Mouse (Mus musculus) left cerebral cortex, postnatal 36 days (tissue): ENCODE data around the gene Slc8a1. TPM values are rescaled to one million over a fixed set of nuclear protein-coding genes. Genes with fewer than 3 reads are reported as not detected.
A peak's percentile ranks its signal among the peaks of the same experiment; 100 is the strongest.

ENCODE experiments used
- DNase-seq, 2 experiments: peaks; one replicate each; pipeline ENCODE4 v3.0.0; 2021 to 2022; ENCODE audit warnings: low spot score in 2 of 2, mixed read lengths in 1 of 2
- intact Hi-C: fragments of 180-260 bp; cut with DNase I; formaldehyde crosslinking; loops from one replicate; pipeline ENCODE4 v1.15.1; 2025
- total RNA-seq, 2 experiments: library from RNA; stranded (reverse); gene quantifications; 2 replicates each; pipeline ENCODE4 v1.2.3; 2021

The Slc8a1 gene
- total RNA-seq, result 100 to 1,000 TPM; 234 to 261 TPM

DNA sequence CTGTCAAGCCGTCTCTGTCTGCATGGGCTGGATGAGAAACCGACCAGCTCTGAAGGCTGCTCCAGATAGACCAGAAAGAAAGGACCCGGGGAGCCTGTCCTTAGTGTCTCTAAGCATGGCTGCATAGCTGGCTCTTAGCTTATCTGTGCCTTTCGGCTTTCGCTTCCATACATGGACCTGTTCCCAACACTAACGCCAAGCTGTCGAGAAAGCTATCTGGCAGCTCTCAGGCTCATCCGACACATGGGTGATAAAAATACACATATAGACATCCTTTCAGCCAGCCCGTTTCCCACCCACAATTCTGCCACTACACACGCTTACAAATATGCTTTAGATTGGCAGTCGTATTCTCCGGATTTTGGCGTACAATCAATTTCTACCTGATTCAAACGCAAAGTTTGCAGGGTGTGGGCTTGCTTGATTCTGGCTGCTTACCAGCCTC lies at the start of gene Slc8a1:
TSS of gene Slc8a1 (minus strand) at position 67 of the 445 bp plus-strand sequence.
- intact Hi-C loops, result no loop called here
- DNase-seq, result peak; percentile 65 to 69

DNA sequence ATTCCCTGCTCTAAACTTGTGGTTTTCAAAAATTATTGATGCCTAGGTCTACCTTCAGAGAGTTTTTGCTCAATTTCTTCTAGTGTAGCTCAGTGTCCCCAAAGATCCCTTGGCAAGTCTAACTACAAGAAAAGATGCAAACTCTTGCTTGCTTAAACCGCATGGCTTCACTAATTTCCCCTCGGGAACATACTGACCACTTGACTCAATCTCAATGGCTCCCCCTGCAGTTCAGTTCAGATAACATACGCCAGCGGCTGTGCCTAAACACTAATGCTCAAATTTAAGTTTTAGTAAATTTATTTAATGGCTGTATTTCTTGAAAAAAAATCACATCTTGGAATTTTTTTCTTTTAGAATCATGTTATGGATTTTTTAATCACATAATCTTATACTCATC lies 49.2 kb upstream of the Slc8a1 start:
- peak; percentile 4 to 10 for DNase-seq
- intact Hi-C loops, result loop anchor here (5.0 to 10.0 kb wide), 2 partner anchors 123 to 310 kb away; no protein-coding TSS in a partner anchor

DNA sequence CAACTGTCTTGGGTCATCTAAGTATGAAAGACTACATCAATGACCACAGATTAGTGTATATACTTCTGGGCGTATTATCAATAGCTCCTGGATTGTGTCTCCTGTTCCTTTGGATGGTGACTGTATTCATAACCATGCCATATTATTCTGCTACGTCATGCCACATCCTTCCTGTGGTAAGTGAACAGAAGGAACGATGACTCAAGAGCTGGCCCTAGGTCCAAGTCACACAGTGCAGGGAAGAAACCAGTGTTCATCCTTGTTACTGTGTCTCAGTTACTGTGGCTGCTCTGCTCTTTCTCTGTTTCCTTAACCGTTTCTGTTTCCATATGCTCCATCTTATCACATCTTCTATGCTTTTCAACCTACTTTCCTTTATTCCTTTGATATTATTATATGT lies 44.1 kb upstream of the Slc8a1 start:
- DNase-seq, result no peak
- intact Hi-C loops, result loop anchor here (10.0 kb wide), 1 partner anchor 118 kb away; no protein-coding TSS in a partner anchor

DNA sequence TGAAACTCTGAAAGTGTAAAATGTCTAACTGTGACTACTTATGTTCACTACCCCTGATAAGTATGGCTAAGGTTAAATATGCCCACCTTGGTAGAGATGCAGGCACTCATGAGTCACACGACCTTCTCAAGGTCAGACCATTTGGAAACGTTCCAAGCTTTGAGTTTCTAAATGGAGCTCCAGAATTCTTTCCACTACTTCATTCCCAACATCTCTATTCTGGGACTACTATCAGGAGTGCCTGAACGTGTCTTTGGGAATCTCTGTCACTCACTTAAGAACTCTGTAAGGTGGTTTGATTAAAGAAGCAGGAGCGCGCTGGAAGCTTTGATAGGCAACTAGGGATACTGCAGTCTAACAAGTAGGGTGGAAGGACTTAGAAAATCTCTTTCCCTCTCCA lies 43.3 kb upstream of the Slc8a1 start:
- intact Hi-C loops, result loop anchor here (10.0 kb wide), 1 partner anchor 117 kb away; no protein-coding TSS in a partner anchor
- no peak for DNase-seq

DNA sequence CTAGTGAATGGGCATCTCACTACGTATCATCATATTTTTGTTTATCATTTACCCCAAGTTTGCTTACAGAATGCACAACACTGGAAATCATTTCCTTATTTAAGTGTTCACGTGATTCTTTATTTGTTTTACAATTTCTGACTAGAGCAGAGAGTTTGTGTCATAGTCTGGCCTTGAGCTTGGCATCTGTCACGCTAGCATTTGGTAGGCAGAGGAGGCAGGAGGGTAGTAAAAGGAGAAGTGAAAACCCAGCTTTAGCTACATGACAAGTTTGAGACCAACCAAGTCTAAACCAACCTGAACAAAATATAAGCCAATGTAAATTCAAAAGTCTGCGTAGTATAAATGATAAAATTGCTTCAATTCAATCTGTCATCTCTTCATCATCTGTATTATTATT lies 41.7 kb upstream of the Slc8a1 start:
- intact Hi-C loops, result loop anchor here (10.0 kb wide), 1 partner anchor 115 kb away; no protein-coding TSS in a partner anchor

DNA sequence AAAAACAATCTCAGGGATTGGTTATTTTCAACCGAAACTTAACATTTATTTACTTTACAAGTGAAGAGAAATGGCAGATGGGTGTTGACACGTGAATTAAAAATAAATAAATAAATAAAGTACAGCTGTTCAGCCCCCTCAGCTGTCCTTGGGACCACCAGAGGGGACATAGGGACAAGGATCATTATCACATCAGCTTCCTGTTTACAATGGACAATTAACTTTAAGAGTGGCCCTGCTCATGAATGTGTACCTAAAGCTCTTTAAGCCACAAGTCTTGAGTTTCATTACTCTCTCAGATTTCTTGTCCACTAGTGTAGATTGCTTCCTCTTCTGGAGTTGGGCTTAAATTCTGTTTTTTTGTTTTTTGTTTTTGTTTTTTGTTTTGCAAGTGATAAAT lies 12.5 kb upstream of the Slc8a1 start:
- intact Hi-C loops, result no loop called here
- DNase-seq, result no peak

More for the DNA sequence above, 41.7 kb upstream of the Slc8a1 start:
- no peak for DNase-seq

DNA sequence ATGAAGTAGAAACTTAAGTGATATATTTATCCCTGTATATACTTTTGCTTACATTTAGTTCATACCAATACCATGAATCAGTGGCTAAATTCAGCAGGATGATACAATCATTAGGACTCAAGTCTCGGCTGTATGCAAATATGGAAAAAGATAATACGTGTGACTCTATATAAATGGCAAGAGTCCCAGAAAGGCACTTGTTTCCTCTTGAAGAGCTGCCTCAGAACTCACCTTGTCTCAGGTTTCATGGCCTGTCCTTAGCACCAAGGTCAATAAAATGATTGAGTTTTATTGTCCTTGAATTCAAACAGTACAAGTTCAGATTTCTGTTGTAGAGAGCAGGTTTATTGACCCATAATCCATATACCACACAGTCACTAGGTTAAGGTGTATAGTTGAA lies 4.9 kb upstream of the Slc8a1 start:
- no peak for DNase-seq
- intact Hi-C loops, result no loop called here

DNA sequence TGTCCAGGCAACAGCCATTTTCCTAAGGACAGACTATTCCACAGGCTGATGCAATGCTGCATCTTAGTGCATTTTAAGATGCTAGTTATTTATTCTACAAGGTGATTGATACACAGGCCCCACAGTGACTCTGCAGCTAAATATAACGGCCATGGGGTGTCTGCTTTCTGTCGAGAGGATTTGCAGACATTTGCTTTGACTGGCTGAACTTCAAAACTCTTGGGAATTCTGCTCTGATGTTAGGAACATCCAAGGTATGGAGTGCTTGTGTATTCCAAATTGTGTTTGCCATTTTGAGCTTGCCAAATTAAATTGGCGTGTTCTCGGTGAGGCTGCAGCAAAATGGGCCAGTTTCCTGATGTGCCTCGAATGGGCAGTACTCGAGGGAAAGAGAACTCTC lies 2.4 kb upstream of the Slc8a1 start:
- intact Hi-C loops, result no loop called here

DNA sequence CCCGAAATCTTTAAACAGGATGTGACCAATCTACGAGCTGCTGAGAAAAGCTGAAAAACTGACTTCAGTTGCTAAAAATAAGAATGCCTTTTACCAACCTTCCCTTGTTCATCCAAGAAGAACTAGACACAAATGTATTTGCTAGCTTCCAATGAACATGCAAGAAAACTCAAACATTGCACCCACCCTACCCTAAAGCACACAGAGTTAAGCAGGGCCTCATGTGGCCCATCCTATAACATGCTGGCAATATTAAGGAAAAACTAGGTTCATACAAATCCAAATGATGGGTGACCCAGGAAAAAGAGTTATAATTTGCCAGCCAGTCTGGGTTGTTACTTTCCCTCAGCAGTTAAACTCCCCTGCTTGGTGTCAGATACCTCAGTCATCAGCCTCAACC lies 398 bp downstream of the Slc8a1 start:
- intact Hi-C loops, result no loop called here
- peak in 1 of 2 experiments; percentile 3 for DNase-seq

More for the DNA sequence above, 2.4 kb upstream of the Slc8a1 start:
- no peak for DNase-seq

DNA sequence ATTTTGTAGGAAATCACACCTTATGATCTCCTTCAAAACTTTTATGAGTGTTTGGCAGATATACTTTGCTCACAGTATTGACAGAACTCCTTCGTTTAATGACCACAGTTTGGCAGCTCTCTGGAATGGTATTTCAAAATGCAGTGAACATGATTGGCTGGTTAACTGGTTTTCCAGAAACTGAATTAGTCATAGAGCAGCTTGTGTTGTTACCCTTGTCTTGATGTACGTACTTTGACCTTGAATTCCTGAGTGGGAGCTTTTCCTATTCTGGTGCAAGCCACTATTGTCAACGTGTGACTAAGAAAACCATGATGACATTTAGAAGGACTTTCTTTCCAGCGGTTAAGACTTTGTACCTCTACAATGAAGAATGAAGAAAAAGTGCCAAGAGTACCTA lies 868 bp downstream of the Slc8a1 start:
- DNase-seq, result no peak
- intact Hi-C loops, result no loop called here

DNA sequence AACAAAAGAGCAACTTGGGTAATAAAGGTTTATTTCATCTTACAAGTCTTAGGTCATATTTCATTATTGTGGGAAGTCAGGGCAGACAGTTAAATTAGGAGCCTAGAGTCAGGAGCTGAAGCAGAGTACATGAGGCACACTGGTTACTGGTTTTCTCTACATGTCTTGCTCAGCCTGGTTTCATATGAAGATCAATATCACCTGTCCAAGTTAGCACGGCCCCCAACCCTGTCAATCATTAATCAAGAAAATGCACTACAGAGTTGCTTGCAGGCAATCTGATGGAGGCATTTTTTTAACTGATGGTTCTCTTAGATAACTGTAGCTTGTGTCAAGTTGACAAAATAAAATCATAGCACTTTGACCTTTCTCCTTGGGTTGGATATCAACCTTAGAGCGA lies 2.6 kb downstream of the Slc8a1 start:
- intact Hi-C loops, result no loop called here

DNA sequence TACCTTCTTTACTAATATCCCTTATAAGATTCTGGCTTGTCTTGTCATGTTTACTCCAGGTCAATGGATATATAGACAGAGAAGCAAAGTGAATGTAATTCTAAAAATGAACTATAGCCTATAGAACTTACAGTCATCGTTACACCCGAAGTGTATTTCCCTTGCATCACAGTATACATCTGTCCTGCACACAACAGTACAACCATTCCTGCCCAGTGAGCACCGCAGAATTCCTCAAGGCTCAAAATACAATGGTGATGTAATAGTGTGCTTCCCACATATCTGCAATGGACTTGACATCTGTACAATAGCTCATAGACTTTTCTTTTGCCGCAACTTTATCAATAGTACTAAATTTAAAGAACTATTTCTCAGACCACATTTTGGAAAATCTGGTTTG lies 8.3 kb downstream of the Slc8a1 start:
- intact Hi-C loops, result no loop called here

More for the DNA sequence above, 2.6 kb downstream of the Slc8a1 start:
- DNase-seq, result no peak

DNA sequence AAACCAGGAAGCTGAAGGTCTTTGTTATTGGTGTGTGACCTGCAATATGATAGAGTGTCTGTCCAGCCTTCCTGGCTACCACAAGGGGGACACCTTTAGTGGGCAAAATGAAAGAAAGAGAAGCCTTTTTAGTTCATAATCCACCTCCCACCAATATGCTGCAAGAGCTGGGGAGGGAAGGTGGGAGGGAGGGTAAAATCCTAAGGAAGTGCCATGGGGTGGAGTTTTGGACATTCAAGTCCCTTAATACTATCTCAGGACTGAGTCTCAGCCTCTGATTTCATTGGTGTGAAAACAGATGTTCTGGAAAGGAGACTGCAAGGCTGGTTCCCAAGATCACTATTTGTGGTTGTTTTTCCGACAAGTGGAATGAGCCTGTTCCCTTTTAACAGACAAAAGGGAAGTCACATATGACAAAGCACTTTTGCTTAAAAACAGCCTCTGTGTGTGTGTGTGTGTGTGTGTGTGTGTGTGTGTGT lies 25.9 kb downstream of the Slc8a1 start:
- intact Hi-C loops, result no loop called here
- DNase-seq, result no peak

More for the DNA sequence above, 8.3 kb downstream of the Slc8a1 start:
- DNase-seq, result no peak

DNA sequence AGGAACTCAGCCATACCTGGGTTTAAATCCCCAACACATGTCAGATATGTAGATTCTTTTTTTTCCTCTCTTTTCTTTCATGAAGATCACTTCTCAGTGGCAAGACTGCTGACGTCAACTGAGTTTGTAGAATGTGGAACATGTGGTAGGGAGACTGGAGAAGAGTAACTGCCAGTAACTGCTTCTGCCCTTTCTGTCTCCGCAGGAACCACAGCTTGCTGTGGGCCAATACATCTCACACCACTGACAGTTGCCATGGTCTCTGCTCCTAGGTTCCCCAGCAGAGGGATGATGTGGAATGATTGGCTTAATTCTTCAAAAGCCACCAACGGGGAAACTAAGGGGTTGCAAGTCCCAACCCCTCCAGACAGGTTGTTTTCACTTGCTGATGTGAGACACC lies 33.4 kb downstream of the Slc8a1 start:
- DNase-seq, result no peak
- intact Hi-C loops, result no loop called here

DNA sequence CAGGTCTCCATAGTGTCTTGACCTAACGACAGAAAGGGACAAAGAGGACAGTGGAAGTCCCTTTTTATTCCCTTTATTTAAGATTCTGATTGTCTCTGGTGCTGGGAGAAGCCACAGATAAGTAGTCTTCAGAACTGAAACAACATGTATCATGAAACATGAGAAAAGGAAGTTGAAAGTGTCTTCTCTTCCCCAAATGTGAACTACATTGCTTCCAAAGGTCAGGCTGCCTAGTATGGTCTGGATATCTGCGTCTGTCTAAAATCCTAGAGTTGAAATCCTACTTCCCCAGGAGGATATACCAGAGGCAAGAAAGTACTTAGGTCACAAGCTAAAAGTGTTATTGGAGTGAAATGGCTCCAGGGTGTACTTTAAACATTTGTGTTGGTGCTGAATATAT lies 34.9 kb downstream of the Slc8a1 start:
- DNase-seq, result no peak
- intact Hi-C loops, result no loop called here

DNA sequence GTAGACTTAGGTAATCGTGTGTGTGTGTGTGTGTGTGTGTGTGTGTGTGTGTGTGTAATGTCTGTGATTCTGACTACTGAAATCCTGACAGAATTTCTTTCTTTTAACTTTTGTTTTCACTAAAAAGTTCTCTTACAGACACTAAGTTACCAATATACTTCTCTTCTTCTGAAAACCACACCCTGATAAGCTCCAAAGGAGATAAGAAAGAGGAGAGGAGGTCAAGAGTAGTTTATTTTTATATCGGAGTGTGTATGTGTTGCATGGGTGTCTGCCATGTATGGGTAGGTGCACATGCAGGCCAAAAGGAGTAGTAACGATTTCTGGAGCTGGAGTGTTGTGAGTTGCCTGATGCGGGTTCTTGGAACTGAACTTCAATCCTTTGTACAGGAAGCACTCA lies 36.5 kb downstream of the Slc8a1 start:
- intact Hi-C loops, result no loop called here
- no peak for DNase-seq

DNA sequence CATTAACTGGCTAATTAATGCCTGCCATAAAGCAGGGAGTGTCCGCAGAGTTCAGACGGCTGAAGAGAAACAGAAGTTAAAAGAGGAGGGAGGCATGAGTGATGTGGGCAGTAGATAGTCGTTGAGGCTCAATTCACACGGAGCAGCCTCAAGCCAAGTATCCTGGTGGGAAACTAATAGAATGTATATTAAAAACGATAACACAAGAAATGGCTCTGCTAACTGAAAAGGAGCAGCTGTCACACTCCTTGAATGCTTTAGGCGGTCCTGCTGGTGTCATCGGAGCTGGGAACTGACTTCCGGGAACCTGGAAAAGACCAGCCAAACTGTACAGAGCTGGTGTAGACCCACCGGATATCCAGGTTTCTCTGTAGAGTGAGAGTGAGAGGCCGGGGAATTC lies 39.4 kb downstream of the Slc8a1 start:
- intact Hi-C loops, result no loop called here
- DNase-seq, result no peak

DNA sequence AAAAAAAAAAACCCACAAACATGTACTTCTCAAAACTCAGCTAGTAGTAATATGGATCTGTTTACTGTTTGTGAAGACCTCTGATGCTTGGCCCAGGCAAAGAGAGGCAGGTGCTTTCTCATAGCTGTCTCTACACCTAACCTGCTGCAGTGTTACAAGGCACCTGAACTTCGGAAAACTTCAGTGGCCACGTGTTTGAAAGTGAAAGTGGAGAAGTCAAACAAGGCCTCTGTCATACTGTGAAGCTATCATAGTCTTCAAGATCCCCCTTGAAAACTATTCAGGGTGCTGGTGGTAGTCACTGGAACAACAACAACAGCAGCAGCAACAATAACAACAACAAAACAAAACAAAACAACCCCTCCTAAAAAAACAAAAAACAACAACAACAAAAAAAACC lies 40.5 kb downstream of the Slc8a1 start:
- no peak for DNase-seq
- intact Hi-C loops, result no loop called here

DNA sequence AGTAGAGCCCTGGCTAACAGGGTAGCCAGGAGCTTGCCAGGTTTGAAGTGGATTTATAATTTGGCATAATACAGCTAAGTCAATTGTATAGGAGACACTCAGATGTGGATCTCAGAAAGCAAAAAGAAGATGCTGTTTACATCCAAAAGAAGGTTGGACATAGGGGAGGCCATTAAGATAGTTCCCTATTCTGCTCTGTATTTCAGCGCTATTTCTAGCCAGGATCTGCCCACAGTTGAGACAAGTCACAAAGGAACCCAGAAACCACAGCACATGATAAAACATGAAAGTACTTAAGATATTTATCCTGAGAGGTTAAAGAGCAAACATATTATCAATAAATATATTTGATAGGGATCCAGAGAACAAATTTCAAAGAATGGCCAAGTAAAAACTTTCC lies 43.2 kb downstream of the Slc8a1 start:
- no peak for DNase-seq
- intact Hi-C loops, result no loop called here

DNA sequence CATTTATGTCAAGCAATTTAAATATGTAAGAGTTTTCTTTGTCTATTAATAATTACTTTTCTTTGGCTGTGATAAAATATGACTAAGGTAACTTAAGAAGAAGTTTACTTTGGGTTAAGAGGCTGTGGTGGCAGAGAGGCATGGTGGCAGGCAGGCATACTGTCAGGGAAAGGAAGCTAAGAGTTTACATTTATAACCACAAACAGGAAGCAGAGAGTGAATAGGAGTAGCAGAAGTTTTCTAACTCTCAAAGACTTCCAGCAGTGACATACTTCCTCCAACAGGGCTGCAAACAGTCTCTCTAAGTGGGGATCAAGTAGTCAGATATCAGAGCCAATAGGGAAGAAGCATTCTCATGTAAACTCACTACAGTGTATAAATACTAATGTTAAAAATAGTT lies 58.6 kb downstream of the Slc8a1 start:
- intact Hi-C loops, result loop anchor here (10.0 kb wide), 1 partner anchor 205 kb away; no protein-coding TSS in a partner anchor
- DNase-seq, result no peak

DNA sequence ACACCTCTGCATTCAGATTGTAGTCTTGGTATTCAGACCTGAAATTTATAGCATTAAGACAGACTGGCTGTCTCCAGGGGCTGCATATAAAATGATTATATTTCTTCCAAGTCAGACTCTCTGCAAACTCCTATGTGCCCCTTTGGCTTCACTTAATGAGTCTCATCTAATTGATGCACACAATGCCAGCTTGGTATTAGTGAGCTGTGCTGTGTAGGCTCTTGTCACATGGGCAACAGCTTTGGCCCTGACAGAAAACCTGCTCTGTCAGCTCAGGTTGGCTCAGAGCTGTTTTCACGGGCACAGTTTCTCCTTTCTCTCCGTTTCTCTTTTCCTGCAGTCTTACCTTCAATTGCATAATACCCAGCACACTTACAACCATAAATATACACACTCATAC lies 60.7 kb downstream of the Slc8a1 start:
- DNase-seq, result no peak
- intact Hi-C loops, result loop anchor here (10.0 kb wide), 1 partner anchor 207 kb away; no protein-coding TSS in a partner anchor

DNA sequence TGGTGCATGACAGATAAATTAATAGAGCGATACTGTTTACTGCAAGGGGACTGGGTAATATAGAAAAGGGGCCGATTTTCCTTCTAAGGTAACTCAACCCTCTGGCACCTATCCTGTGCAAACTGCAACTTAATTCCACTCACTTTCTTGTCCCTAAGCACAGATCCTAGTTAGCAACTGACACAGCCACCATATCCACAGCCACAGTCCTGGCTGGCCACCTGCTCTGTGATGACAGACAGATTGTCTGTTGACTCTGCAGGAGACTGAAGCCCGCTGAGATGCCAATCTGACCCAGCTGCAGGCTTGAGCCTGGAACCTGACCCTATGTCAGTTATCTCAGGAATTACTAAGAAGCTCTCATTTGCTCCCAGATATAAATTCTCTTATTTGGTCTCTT lies 62.0 kb downstream of the Slc8a1 start:
- DNase-seq, result no peak
- intact Hi-C loops, result loop anchor here (10.0 kb wide), 1 partner anchor 209 kb away; no protein-coding TSS in a partner anchor
